Mouse (Mus musculus): ENCODE data around the gene Pikfyve.

GRCm38 (mm10) chr1:65237712-65238111 lies 51.2 kb downstream of the Pikfyve start:
- TF ChIP-seq CTCF (IDR thresholded peaks at IDR 0.05; ENCODE audit: low read depth), result no peak
- TF ChIP-seq EP300 (IDR thresholded peaks at IDR 0.05; ENCODE audit: low read depth), result no peak
